Mouse (Mus musculus) ES-E14 (cell line): ENCODE data around the gene Vpreb3. TPM values are rescaled to one million over a fixed set of nuclear protein-coding genes. Genes with fewer than 3 reads are reported as not detected.
A peak's percentile ranks its signal among the peaks of the same experiment; 100 is the strongest.

Experiments used
- DNase-seq: peaks from one replicate; pipeline ENCODE4 v3.0.0-alpha.2; 2013; ENCODE audit warnings: low read depth, low spot score
- H3K27ac ChIP-seq: 2 replicates; pipeline ENCODE4 v1.5.1; 2012; ENCODE audit warnings: low read depth, mild to moderate bottlenecking, low read length, moderate library complexity, mixed read lengths; ENCODE audit not compliant: poor library complexity, insufficient read depth, severe bottlenecking
- H3K36me3 ChIP-seq: 2 replicates; pipeline ENCODE4 v1.6.1; 2012; ENCODE audit warnings: mild to moderate bottlenecking, low read length, moderate library complexity, mixed read lengths; ENCODE audit not compliant: control insufficient read depth, poor library complexity, insufficient read depth, severe bottlenecking
- H3K4me1 ChIP-seq, 2 experiments: fragments of 150-350 bp in 1 of 2; sonication (generic) in 1 of 2; 2 replicates each; pipeline ENCODE4 v1.6.1; 2012; ENCODE audit warnings: low read length in 2 of 2, mild to moderate bottlenecking in 1 of 2, mixed read lengths in 1 of 2; ENCODE audit not compliant: control insufficient read depth in 2 of 2, insufficient read depth in 2 of 2, poor library complexity in 1 of 2
- H3K4me3 ChIP-seq, 2 experiments: fragments of 150-350 bp in 1 of 2; sonication (generic) in 1 of 2; 2 replicates each; pipeline ENCODE4 v1.5.1; 2012; ENCODE audit warnings: low read length in 2 of 2, low read depth in 1 of 2, mild to moderate bottlenecking in 1 of 2, mixed read lengths in 1 of 2; ENCODE audit not compliant: insufficient read depth in 1 of 2, poor library complexity in 1 of 2, severe bottlenecking in 1 of 2
- H3K9ac ChIP-seq: 2 replicates; pipeline ENCODE4 v1.6.1; 2012; ENCODE audit warnings: low read depth, mild to moderate bottlenecking, low read length, mixed read lengths; ENCODE audit not compliant: poor library complexity, insufficient read depth, severe bottlenecking
- H3K9me3 ChIP-seq: fragments of 150-350 bp; sonication (generic); 2 replicates; pipeline ENCODE4 v1.6.1; 2012; ENCODE audit warnings: low read depth, mild to moderate bottlenecking, low read length; ENCODE audit not compliant: control insufficient read depth, insufficient read depth
- CHD2 ChIP-seq: IDR thresholded peaks from 2 replicates; pipeline ENCODE4 v1.6.1; 2014; ENCODE audit warnings: mild to moderate bottlenecking, low read depth, low read length, inconsistent platforms
- HCFC1 ChIP-seq: IDR thresholded peaks from 2 replicates; pipeline ENCODE4 v1.6.1; 2012; ENCODE audit warnings: low read length, inconsistent platforms, borderline replicate concordance; ENCODE audit not compliant: insufficient read depth
- MAFK ChIP-seq: IDR thresholded peaks from 2 replicates; pipeline ENCODE4 v1.6.1; 2014; ENCODE audit warnings: mild to moderate bottlenecking, low read depth, low read length, inconsistent platforms; ENCODE audit not compliant: insufficient read depth
- ZC3H11A ChIP-seq: IDR thresholded peaks from 2 replicates; pipeline ENCODE4 v1.6.1; 2012; ENCODE audit warnings: low read depth, mild to moderate bottlenecking, inconsistent platforms, low read length, borderline replicate concordance
- ZNF384 ChIP-seq: IDR thresholded peaks from 2 replicates; pipeline ENCODE4 v1.6.1; 2012; ENCODE audit warnings: low read depth, low read length, inconsistent platforms
- in situ Hi-C, 2 experiments: fragments of 600-800 bp; cut with MboI; formaldehyde crosslinking; loops; one replicate each; pipeline ENCODE4 v1.15.1; 2025; ENCODE audit warnings: low sequenced_read_pairs in 2 of 2, inconsistent platforms in 1 of 2; ENCODE audit not compliant: unreplicated experiment in 2 of 2
- total RNA-seq: library from RNA; depleted of rRNA; stranded (reverse); fragments of 300-350 nt; gene quantifications from 2 replicates; pipeline ENCODE4 v1.2.3, GENCODE M21; 2012

Vpreb3 gene
- total RNA-seq, 1 experiment, result 0.98 TPM

- H3K36me3 ChIP-seq, result peaks cover 45% of the 10 kb centered on the region
- H3K27ac ChIP-seq, result no peak overlapping the region
- no peaks in the 10 kb centered on the region for H3K9me3 ChIP-seq
- H3K9ac ChIP-seq, result no peak overlapping the region
- in situ Hi-C loops, result no loop called here
- no peak for DNase-seq
- H3K4me1 ChIP-seq, result peaks cover 8 to 9% of the 10 kb centered on the region in 2 experiments; a peak in 2 of 4 replicates
- no peak overlapping the region for H3K4me3 ChIP-seq
- TF ChIP-seq ZC3H11A (no peak), MAFK (no peak), HCFC1 (no peak), CHD2 (no peak), ZNF384 (no peak)
Observed at GRCm38 (mm10) chr10:75926396-75926795, 16.5 kb upstream of the Vpreb3 start.

GRCm38 (mm10) chr10:75930304-75930703 is 12.6 kb upstream of the Vpreb3 start:
- peaks cover 30% of the 10 kb centered on the region for H3K36me3 ChIP-seq
- H3K9me3 ChIP-seq, result no peaks in the 10 kb centered on the region
- peak overlapping the region; percentile 28 for H3K9ac ChIP-seq
- H3K4me1 ChIP-seq, result peaks cover 6 to 15% of the 10 kb centered on the region in 2 experiments
- in situ Hi-C loops, result no loop called here
- DNase-seq, result no peak
- no peak for TF ChIP-seq HCFC1
- no peak for TF ChIP-seq CHD2
- TF ChIP-seq ZNF384, result no peak
- no peak for TF ChIP-seq ZC3H11A
- no peak for TF ChIP-seq MAFK
- peak overlapping the region; percentile 35 to 54; a peak in 3 of 4 replicates for H3K4me3 ChIP-seq
- no peak overlapping the region for H3K27ac ChIP-seq

GRCm38 (mm10) chr10:75931311-75931710 is 11.5 kb upstream of the Vpreb3 start:
- in situ Hi-C loops, result no loop called here
- H3K4me1 ChIP-seq, result peaks cover 6 to 15% of the 10 kb centered on the region in 2 experiments

GRCm38 (mm10) chr10:75932081-75932678 is 10.7 kb upstream of the Vpreb3 start:
- Histone ChIP-seq H3K4me3 (peak overlapping the region; percentile 77 to 89), H3K4me1 (peaks cover 6 to 15% of the 10 kb centered on the region in 2 experiments), H3K9me3 (no peaks in the 10 kb centered on the region), H3K9ac (peak overlapping the region; percentile 77), H3K36me3 (peaks cover 17% of the 10 kb centered on the region), H3K27ac (peak overlapping the region; percentile 46)
- TF ChIP-seq ZC3H11A (no peak), HCFC1 (no peak), ZNF384 (no peak), CHD2 (no peak), MAFK (no peak)
- DNase-seq, result no peak
- in situ Hi-C loops, result no loop called here

More at GRCm38 (mm10) chr10:75931311-75931710, 11.5 kb upstream of the Vpreb3 start:
- TF ChIP-seq ZC3H11A, result no peak
- no peak for TF ChIP-seq MAFK
- no peak for TF ChIP-seq CHD2
- no peak for TF ChIP-seq HCFC1
- no peak for TF ChIP-seq ZNF384
- Histone ChIP-seq H3K36me3 (peaks cover 19% of the 10 kb centered on the region), H3K9me3 (no peaks in the 10 kb centered on the region), H3K9ac (no peak overlapping the region), H3K27ac (no peak overlapping the region), H3K4me3 (peak overlapping the region; percentile 77 to 89)
- DNase-seq, result no peak

GRCm38 (mm10) chr10:75932891-75933290 is 10.0 kb upstream of the Vpreb3 start, which contains the start of gene Chchd10:
Chchd10 (plus strand) TSS chr10:75933130.
- peaks cover 6 to 15% of the 10 kb centered on the region in 2 experiments for H3K4me1 ChIP-seq
- peak within 1 kb of the TSS; percentile 77 to 89 for H3K4me3 ChIP-seq

More at GRCm38 (mm10) chr10:75932891-75933290, 10.0 kb upstream of the Vpreb3 start, which contains the start of gene Chchd10:
- TF ChIP-seq CHD2 (no peak), ZNF384 (no peak)
- in situ Hi-C loops, result no loop called here
- Histone ChIP-seq H3K9ac (peak within 1 kb of the TSS; percentile 77), H3K27ac (peak within 1 kb of the TSS; percentile 46), H3K9me3 (no peaks in the 10 kb centered on the region), H3K36me3 (peaks cover 12% of the 10 kb centered on the region)
- DNase-seq, result no peak
